Comparison of ENCODE assay signal across 8 mouse cellular contexts in the genomic region with DNA sequence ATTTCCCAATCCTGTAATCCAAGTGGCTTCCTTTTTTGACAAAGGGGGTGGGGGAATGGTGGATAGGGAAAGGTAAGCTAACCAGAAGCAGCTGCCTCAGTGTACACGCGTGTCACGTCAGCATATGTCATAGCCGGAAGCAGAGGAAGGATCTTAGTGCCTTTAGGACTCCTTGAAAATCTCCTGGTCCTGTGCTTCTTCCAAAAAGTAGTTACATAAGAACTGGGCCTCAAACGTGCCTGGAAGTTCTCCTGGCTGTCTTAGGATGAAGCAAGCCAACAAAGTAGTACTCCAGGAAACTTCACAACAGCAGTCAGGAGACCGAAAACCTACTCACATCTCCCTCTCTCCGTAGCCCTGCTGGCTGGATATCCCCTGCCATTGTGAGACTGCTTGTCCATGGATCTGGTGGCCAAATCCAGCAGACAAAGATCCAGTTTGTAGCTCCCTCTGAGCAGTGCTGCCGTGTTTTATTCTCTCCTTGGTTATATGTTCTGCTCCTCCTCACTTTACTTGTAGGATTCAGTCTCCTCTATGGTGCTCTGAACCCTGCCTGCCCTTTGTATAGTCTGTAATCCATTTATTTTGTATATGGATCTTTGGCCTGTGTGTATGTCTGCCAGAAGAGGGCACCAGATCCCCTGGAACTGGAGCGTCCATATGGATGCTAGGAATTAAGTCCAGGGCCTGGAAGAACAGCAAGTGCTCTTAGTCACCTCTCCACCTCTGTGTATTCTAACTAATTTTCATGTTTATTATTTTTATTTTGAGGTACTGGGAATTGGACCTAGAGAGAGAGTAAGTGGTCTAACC. TPM values are rescaled to one million over a fixed set of nuclear protein-coding genes. Genes with fewer than 3 reads are reported as not detected.
A peak's percentile ranks its signal among the peaks of the same experiment; 100 is the strongest.
DNase-seq lines count a peak whose midpoint lies in the region; ATAC-seq lines count a peak whose summit lies in the region.

No protein-coding gene starts in this region.

- peak; percentile 60 for ATAC-seq in forebrain, embryonic 15.5 days (replicated peaks)
- peak; percentile 68 for ATAC-seq in intestine, embryonic 16.5 days
- ATAC-seq in limb, embryonic 15.5 days (ENCODE audit: insufficient number of reproducible peaks, low FRiP score, low TSS enrichment, low read depth), result no peak
- peak; percentile 67; the same call in 1 of the 2 replicates for ATAC-seq in neural tube, embryonic 12.5 days (ENCODE audit: low FRiP score, low read depth)

- DNase-seq in heart, adult 8-10 months (ENCODE audit: low spot score), result peak; percentile 16
- no peak for DNase-seq in heart, embryonic 10.5 days (ENCODE audit: low spot score)
- DNase-seq in cerebellum, adult 18-20 months, result peak; percentile 53 to 56
- no peak for DNase-seq in thymus, postnatal 36 days

- no peak overlapping the region for H3K4me3 ChIP-seq in heart, embryonic 10.5 days
- no peak overlapping the region for H3K4me3 ChIP-seq in forebrain, embryonic 15.5 days
- H3K4me3 ChIP-seq in intestine, embryonic 16.5 days (ENCODE audit: low read length), result no peak overlapping the region
- no peak overlapping the region for H3K4me3 ChIP-seq in limb, embryonic 15.5 days
- no peak overlapping the region for H3K4me3 ChIP-seq in neural tube, embryonic 12.5 days

- no peak overlapping the region for H3K27ac ChIP-seq in heart, embryonic 10.5 days
- H3K27ac ChIP-seq in forebrain, embryonic 15.5 days (replicated peaks), result no peak overlapping the region
- H3K27ac ChIP-seq in intestine, embryonic 16.5 days (ENCODE audit: low read length), result no peak overlapping the region
- H3K27ac ChIP-seq in limb, embryonic 15.5 days, result peak overlapping the region; percentile 27; the same call in 1 of the 2 replicates
- no peak overlapping the region for H3K27ac ChIP-seq in neural tube, embryonic 12.5 days

- H3K4me1 ChIP-seq in heart, embryonic 10.5 days, result no peaks in the 10 kb centered on the region
- no peaks in the 10 kb centered on the region for H3K4me1 ChIP-seq in forebrain, embryonic 15.5 days
- no peaks in the 10 kb centered on the region for H3K4me1 ChIP-seq in intestine, embryonic 16.5 days (ENCODE audit: control insufficient read depth, insufficient read depth, low read length)
- H3K4me1 ChIP-seq in limb, embryonic 15.5 days, result no peaks in the 10 kb centered on the region
- H3K4me1 ChIP-seq in neural tube, embryonic 12.5 days, result no peaks in the 10 kb centered on the region

- no peak overlapping the region for H3K9ac ChIP-seq in forebrain, embryonic 15.5 days (replicated peaks)
- H3K9ac ChIP-seq in intestine, embryonic 16.5 days (ENCODE audit: low read depth, low read length), result no peak overlapping the region
- H3K9ac ChIP-seq in limb, embryonic 15.5 days, result no peak overlapping the region
- no peak overlapping the region for H3K9ac ChIP-seq in neural tube, embryonic 12.5 days

- peaks cover 37% of the 10 kb centered on the region for H3K36me3 ChIP-seq in heart, embryonic 10.5 days
- peaks cover 31% of the 10 kb centered on the region for H3K36me3 ChIP-seq in forebrain, embryonic 15.5 days
- peaks cover 7% of the 10 kb centered on the region for H3K36me3 ChIP-seq in intestine, embryonic 16.5 days (ENCODE audit: control insufficient read depth, insufficient read depth, low read length)
- H3K36me3 ChIP-seq in limb, embryonic 15.5 days, result peaks cover 39% of the 10 kb centered on the region
- H3K36me3 ChIP-seq in neural tube, embryonic 12.5 days, result peaks cover 36% of the 10 kb centered on the region

- whole genome bisulfite sequencing in heart, embryonic 10.5 days, result 76% methylated on average over 9 of the region's 9 CpGs
- 77% methylated on average over 9 of the region's 9 CpGs for WGBS in forebrain, embryonic 15.5 days
- 77% methylated on average over 9 of the region's 9 CpGs for WGBS in intestine, embryonic 16.5 days
- WGBS in limb, embryonic 15.5 days, result 72% methylated on average over 9 of the region's 9 CpGs
- WGBS in neural tube, embryonic 12.5 days, result 76% methylated on average over 9 of the region's 9 CpGs

- no peaks in the 10 kb centered on the region for H3K9me3 ChIP-seq in heart, embryonic 10.5 days
- H3K9me3 ChIP-seq in forebrain, embryonic 15.5 days, result no peaks in the 10 kb centered on the region
- no peaks in the 10 kb centered on the region for H3K9me3 ChIP-seq in intestine, embryonic 16.5 days (ENCODE audit: control insufficient read depth, low read length)
- no peaks in the 10 kb centered on the region for H3K9me3 ChIP-seq in limb, embryonic 15.5 days
- H3K9me3 ChIP-seq in neural tube, embryonic 12.5 days, result no peaks in the 10 kb centered on the region

- no peak overlapping the region for H3K4me2 ChIP-seq in forebrain, embryonic 15.5 days (replicated peaks)
- H3K4me2 ChIP-seq in intestine, embryonic 16.5 days (ENCODE audit: low read depth, low read length), result no peak overlapping the region
- H3K4me2 ChIP-seq in limb, embryonic 15.5 days, result no peak overlapping the region
- H3K4me2 ChIP-seq in neural tube, embryonic 12.5 days (replicated peaks), result no peak overlapping the region

- no peaks in the 10 kb centered on the region for H3K27me3 ChIP-seq in heart, embryonic 10.5 days (ENCODE audit: insufficient read depth, poor library complexity, severe bottlenecking)
- H3K27me3 ChIP-seq in forebrain, embryonic 15.5 days, result no peaks in the 10 kb centered on the region
- H3K27me3 ChIP-seq in intestine, embryonic 16.5 days (replicated peaks; ENCODE audit: control insufficient read depth, insufficient read depth, low read length), result no peaks in the 10 kb centered on the region
- no peaks in the 10 kb centered on the region for H3K27me3 ChIP-seq in limb, embryonic 15.5 days
- no peaks in the 10 kb centered on the region for H3K27me3 ChIP-seq in neural tube, embryonic 12.5 days (replicated peaks)

RNA-seq across cellular contexts. Expression of a gene that starts 12.4 kb away (rescaled TPM):
- total RNA-seq in heart, adult 8-10 months (2022), result 10 to 100 TPM; 58.2 to 79.0 (median 69.0) TPM
- polyA plus RNA-seq in heart, embryonic 10.5 days (2016; fragmentation: Nextera tagmentation; extraction: Ambion mirVana), result 134 and 161 TPM in 2 replicates
- polyA plus RNA-seq in forebrain, embryonic 15.5 days (2015; fragmentation: Nextera tagmentation; extraction: Ambion mirVana), result 163 and 170 TPM in 2 replicates
- polyA plus RNA-seq in intestine, embryonic 16.5 days (2015; fragmentation: Nextera tagmentation; extraction: Ambion mirVana), result 124 and 133 TPM in 2 replicates
- polyA plus RNA-seq in limb, embryonic 15.5 days (2015; fragmentation: Nextera tagmentation; extraction: Ambion mirVana), result 143 and 154 TPM in 2 replicates
- 171 and 185 TPM in 2 replicates for polyA plus RNA-seq in neural tube, embryonic 12.5 days (2016; fragmentation: Nextera tagmentation; extraction: Ambion mirVana)

RNA-seq across cellular contexts. Expression of a gene that starts 12.6 kb away (rescaled TPM):
- total RNA-seq in heart, adult 8-10 months (2022), result not detected
- 0.06 TPM in 1 of 2 replicates, not detected in the other for polyA plus RNA-seq in heart, embryonic 10.5 days (2016; fragmentation: Nextera tagmentation; extraction: Ambion mirVana)
- polyA plus RNA-seq in forebrain, embryonic 15.5 days (2015; fragmentation: Nextera tagmentation; extraction: Ambion mirVana), result 0.45 and 0.52 TPM in 2 replicates
- 0.22 and 0.28 TPM in 2 replicates for polyA plus RNA-seq in intestine, embryonic 16.5 days (2015; fragmentation: Nextera tagmentation; extraction: Ambion mirVana)
- 0.29 and 0.32 TPM in 2 replicates for polyA plus RNA-seq in limb, embryonic 15.5 days (2015; fragmentation: Nextera tagmentation; extraction: Ambion mirVana)
- polyA plus RNA-seq in neural tube, embryonic 12.5 days (2016; fragmentation: Nextera tagmentation; extraction: Ambion mirVana), result 0.26 and 0.32 TPM in 2 replicates

Comparison
In these comparisons a context has a peak if more than half of its experiments do, and no peak if none do; other contexts are left out.
1. DNase-seq: peak in heart, adult 8-10 months (single experiment) and cerebellum, adult 18-20 months (2 of 2); none in heart, embryonic 10.5 days (single experiment) and thymus, postnatal 36 days (0 of 2).